Mouse (Mus musculus) T-helper 1 cell (primary cell): ENCODE results near the gene Shb.

ENCODE experiments used
- in situ Hi-C: fragments of 300-600 bp; cut with MboI, MseI; formaldehyde crosslinking; loops from one replicate; pipeline ENCODE4 v1.15.1; 2025; ENCODE audit warnings: high pct_unique_total_duplicates

The Shb gene

DNA sequence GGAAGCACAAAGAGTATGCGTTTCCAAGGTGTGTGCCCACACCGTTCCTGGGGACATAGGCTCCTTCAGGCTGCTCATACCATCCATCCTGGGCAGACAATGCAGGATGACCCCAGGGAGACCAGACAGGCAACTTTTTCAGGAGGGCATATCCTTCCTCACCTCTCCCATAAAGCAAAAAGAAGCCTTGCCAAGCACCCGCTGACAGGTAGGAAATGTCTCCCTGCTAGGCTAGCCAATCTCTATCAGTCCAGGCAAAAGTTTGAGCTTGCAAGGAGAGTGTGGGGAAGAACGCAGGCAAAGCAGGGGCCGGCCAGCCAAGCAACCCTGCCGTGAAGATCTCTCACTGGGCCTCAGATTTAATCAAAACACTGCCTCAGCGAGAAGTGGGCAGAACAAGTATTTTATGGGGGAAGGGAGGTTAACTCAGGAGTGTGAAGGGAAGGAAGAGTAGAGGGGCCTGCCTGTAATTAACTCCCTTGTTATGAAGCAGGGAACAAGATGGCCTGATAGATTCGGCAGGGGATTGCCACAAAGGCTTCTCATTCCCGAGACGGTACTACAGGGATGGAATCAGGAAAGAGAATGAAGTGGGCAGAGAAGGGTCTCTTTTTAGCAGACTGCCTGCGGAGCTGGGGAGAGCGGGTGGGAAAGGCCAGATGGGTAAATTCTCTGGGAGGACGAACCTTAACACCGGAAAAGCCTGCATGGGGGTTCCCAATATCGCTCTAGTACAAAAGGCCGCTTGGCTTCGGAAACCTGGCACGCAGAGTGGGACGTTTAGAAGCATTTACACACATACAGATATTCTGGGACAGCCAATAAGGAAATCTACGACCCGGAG lies 3.7 kb downstream of the Shb start:
- in situ Hi-C loops, result no loop called here

DNA sequence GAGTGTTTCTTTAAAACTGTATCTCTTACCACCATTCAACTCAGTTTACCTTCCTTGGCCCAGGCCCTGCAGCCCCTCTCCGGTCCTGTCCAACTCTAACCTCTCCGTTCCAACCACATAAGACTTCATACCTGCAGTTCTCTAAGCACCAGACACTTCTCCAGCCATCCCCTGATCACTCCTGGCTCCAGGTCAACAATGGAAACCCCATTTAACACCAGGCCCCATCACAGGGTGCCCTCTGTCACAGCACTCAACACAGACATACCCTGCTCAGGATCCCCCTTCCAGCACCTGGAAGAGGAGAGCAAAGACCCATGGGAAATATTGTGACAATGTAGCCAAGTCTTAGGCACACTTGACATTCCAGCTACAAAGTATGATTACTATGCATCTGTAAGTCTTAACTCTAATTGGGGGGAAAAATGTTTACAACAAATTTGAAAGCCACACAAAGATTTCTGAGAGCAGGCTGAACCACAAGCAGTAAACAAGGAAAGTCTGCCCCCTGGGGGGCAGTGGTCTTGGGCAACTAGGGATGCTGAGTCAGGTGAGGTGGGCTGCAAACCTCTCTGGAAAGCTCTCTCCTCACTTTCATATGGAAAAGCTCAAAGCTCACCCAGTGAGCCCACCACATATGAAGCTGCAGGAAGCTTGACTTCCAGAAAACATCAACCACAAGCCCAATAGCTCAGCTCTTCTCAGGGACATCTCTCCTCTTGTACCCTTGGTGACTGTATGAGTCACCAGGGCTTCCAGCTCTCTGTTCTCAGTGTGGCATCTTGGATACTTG lies 4.5 kb downstream of the Shb start:
- in situ Hi-C loops, result no loop called here

DNA sequence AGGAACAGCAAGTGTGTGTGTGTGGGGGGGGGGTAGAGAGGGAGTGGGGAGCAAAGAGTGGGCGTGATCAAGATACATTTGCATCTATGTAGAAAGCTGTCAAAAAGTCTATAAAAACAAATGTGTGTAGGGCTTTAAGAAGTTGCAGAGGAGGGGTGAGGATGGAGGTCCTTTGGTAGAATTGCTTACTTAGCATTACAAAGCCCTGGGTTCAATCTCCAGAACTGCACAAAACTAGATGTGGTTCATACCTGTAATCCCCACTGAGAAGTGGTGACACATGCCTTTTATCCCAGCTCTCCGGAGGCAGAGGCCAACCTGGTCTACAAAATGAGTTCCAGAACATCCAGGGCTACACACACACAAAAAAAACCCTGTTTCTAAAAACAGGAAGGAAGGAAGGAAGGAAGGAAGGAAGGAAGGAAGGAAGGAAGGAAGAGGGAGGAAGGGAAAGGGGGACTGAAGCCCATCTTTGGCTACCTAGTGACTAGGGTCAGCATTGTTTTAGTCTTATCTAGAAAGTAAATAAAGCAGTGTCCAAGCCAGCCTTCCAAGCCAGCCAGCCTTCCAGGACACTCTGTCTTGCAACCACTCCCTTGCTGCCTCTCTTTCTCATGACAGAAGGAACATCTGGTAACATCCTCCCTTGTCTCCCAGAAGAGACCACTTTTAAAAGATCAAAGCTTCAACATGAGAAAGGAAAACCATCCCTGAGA lies 5.3 kb downstream of the Shb start:
- in situ Hi-C loops, result no loop called here

DNA sequence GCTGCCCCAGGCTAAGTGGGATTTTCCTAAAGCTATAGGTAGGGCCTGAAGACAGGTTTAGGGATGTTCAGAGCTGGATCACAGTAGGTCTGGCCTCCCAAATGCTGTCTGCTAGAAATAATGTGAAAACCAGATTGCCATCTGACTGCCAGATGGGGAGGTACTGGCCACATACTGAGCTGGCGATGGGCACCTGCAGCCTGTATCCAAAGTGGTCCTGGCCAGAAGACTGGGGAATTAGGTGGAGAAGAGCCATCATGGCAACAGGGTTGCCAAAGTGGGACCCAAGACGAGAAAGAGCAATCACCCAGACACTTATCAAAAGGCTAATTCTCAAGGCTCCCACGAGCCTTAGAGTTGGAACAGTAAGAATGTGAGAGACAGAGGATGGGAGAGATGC lies 6.1 kb downstream of the Shb start:
- in situ Hi-C loops, result no loop called here

DNA sequence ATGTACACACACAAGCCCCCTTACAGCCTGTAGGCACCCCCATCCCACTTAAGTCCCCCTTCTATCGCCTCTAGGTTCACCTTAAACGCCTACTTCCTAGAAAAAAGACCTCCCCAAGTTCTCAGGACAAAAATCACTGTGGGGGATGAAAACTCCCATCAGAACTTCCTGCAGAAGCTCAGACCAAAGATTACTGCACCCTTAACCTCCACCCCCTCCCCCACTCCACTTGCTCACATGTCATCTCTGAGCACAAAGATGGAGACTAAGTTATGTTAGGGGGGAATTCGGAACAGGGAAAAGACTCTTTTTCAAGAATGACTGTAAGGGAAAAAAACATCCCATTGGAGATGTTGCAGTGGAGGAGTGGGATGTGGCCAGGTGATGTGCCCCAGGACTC lies 6.7 kb downstream of the Shb start:
- in situ Hi-C loops, result no loop called here

DNA sequence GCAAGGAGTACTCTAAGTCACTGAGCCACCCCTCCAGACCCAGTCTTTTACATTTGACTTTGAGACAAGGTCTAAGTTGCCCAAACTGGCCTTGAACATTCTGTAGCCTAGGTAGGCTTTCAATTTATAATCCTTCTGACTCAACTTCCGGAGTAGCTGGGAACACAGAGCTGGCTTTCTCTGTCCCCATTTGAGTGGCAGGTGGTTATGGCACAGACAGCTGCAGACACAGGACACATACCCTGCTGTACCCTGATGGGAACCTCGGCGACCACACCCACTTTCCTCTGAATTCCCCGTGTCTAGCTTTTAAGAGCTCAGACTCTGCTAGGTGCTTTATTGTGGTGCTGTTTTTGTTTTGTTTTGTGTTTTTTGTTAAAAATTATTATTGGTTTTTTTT lies 7.7 kb downstream of the Shb start:
- in situ Hi-C loops, result no loop called here

DNA sequence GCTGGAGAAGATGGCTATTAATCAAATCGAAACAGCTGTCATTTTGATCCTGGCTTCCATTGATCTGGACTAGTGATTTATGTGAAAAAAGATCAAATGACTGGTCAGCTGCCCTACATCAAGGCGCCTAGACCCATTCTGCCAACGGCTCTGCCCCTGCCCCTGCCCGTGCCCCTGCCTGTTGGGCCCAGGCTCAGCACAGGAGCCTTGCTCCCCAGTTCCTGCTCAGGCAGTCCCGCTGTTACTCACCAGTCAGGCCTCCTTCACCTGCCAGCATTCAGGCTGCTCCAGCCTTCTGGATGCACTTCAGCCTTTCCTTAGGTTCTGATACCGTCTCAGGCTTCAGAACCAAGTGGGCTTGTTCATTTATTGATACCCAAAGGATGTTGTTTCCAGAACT lies 8.9 kb downstream of the Shb start:
- in situ Hi-C loops, result no loop called here

DNA sequence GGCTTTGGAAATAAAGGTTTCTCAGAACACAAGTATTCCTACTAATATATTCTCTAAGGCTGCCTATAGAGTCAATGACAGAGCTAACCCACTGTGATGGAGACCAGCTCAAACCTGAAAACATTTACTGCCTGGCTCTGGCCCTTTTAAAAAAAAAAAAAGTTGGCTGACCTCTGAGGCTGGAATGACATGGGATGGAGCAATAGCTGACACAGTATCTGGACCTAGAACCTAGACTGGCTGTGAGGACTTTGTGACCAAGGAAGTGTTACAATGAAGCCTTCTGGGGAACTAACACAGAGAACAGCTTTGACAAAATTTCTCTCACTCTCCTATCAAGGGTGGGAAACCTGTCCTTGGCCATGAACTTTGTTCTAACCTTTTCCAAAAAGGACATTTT lies 9.3 kb downstream of the Shb start:
- in situ Hi-C loops, result no loop called here

DNA sequence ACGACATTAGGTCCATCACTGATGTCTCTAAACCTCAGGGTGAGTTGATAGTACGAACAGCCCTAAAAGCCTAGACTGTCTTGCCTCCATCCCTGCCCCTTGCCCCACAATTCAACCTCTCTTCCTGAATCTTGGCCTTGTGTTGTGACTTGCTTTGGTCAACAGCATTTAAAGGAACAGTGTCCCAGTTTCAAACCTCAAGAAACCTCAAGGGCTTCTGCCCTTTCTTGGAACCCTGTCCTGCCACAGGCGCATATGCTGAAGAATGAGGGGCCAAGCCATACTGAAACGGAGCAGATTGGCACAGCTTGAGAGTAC lies 9.7 kb downstream of the Shb start:
- in situ Hi-C loops, result no loop called here

DNA sequence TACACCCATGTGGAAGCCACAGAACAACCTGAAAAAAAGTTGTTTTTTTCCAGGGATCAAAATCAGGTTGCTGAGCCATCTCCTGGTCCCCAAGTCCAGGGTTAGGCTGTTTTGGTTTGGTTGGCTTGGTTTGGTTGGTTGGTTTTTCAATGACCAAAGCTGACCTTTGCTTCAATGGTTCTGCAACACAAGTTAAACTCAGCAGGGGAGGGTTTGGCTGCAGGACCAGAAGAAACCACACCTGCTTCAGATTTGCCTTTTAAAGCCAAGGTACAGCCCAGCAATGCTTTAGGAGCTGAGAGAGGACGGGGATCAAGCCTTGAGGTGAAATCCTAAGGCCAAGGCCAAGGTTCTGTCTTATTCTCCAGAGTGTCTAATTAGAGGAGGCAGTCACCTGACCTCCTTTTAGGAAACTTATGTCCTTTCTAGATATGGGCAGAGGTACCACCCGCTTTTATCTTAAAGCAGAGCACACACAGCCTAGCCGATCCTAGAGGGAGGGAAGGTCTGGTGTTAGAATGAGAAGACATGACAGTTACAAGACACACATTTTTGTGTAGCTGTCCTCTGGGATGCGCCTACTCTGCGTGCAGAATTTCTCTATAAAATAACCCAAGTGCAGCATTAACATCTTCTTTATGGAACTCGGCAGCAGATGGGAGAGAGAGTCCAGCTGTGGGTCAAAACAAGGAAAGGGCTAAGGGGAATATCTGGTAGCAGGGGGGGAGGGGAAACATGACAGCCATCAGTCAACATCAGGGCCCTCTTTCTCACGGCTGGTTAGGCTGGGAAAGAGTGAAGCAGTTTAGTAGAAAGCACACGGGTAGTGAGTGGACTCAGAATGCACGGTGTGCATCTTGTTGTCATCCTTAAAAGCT lies 10.3 kb downstream of the Shb start:
- in situ Hi-C loops, result no loop called here

DNA sequence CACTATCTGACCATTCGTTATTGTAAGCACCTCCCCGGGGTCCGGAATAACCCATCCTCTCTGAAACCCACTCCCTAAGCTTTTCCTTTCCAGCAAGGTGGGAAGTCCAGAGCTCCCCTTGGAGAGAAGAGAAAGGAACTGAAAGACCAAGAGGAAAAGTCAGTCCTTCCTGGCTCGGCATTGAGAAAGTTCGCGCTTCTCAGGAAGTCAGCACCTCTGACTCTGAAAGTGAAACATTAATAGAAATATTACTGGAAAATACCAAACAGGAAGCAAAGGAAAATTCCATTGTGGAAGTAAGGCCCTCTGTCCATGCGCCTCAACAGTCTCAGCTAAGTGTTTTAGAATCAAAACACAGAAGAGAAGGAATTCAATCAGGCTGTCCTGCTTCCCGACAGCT lies 11.9 kb downstream of the Shb start:
- in situ Hi-C loops, result no loop called here

DNA sequence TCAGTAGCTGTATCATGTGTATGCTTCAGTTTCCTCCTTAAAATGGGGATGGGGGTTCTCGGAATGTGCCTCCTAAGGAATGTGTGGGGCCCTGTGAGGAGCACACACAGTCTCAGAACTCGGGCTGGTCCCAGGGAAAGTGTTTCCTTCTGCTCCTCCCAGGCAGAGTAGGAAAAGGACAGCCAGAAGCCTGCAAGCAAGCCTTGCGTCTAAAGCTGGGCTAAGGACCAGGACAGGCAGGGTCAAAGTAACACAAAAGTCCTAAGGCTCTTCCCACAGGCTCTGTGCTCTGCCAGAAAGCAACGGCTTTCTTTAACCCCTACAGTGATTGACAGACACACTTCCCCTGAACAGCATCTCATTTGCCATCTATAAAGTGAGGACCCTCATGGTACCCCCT lies 14.9 kb downstream of the Shb start:
- in situ Hi-C loops, result no loop called here

DNA sequence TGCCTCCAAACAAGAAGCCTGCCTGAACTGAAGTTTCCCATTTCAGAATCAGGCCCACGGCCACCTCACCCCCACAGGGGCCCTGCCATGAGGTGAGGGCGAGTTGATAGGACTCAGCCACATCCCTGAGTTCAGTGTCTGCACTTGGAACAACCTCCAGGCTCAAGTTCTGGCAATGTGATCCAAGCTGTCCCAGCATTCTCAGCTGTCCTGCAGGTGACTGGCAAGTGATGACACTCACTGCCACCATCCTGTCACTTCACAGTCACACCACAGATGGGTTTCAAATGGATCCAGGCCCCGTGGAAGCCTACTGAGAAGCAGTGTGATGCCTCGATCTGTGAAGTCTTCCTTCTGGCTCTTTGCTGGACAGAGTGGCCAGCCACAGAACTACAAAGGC lies 16.4 kb downstream of the Shb start:
- in situ Hi-C loops, result no loop called here

DNA sequence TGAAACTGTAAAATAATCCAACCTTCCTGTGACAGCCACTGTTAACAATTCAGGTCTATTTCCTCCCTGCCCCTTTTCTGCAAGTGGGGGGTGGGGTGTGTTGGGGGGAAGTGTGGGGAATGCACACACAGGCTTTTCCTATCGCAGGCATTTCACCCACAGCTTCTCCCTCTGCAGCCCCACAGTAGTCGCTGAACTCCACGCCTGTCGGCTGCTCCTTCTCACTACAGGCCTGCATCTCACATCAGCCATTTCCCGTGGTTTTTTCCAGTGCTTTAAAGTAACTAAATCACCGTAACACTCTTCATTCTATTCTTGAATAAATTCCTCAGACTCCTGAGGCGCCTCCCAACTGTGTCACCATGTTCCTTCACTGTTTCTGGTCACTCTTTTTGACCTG lies 17.9 kb downstream of the Shb start:
- in situ Hi-C loops, result no loop called here

DNA sequence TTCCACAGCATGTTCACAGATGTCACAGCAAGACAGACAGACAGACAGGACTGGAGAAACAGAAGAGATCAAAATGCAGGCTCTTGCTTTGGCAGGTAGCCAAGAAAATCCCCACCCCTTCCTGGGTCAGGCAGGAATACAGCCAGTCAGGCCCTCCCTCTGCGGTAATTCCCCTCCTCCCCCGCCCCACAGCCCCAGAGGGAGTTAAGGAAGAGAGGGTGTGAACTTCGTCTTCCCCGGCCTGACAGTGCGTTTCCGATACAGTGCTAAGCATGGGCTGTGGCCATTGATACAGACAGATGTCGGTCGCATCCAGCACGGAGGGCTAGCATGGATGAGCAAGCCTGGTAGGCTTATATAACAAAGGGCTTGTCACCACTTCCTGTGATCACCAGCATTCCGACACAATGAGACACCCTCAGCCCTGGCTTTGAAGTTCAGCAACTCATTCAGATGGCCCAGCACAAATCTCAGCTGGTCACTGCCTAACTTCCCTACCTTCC lies 18.4 kb downstream of the Shb start:
- in situ Hi-C loops, result no loop called here

DNA sequence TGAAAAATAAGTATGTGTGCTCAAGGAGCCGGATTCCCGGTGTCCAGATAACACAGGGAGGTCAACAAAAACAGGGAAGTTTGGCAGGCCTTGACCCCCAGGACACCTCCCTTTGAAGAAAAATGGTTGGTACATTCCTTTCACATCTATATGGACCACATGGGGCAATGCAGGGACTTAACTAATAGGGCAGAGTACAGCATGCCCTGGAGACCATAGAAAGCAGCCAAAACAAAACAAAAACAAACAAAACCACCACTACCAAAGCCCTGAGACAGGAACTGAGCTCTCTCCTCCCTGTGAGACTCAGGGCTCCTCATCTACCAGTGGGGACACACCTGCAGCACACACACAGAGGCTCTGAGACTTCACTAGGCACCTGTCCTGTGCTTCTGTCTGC lies 18.9 kb downstream of the Shb start:
- in situ Hi-C loops, result no loop called here

DNA sequence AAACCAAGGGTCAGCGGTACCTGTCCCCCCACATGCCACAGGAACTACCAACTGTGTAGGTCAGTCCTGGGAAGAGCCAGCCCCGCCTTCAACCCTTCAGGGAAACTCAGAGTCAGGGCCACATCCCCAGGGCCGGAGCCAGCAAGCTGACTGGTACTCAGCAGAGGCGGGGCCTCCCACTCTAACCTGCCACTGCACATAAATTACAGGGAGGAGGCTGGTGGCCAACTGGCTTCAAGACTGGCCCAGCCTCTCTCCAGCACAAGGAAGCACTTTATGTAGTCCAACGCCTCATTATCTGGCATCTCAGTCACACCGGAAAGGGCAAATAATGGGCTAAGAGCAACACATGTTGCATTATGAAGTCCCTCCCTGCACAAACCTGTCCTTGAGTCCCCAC lies 22.1 kb downstream of the Shb start:
- in situ Hi-C loops, result no loop called here

DNA sequence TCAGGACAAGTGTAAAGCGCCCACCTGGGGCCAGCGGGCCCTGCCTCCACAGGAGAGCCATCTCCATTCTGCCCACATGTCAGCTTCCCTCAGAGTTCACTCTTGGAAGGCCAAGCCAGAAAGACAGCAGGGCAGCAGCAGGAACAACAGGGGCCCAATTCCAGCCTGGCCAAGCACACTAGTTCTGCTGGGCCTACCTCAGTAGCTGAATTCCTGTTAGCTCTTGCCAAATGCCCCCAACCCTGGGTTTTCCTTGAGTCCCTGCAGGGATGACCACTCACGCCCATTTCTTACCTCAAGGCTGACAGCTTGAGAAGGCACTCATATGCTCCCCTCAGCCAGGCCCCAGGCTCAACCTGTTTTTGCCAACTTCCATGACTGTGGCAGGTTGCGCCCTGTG lies 22.9 kb downstream of the Shb start:
- in situ Hi-C loops, result no loop called here

DNA sequence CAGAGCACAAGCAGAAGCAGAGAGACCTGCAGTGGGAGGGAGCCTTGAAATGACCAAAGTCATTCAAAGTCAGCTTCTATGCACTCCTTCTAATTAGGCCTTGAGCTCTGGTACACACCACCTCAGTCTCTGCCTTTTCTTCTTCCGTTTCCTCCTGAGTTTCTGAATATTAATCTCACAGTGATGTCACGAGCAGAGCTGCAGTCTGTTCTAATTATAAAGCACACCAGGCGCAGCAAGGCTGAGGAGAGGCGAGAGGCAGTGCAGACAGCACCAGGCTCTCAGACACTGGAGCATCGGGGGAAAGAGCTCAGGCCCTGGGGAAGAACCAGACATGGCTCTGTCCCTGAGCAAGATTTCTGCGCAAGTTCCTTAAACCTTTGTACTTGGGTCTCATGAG lies 23.8 kb downstream of the Shb start:
- in situ Hi-C loops, result no loop called here

DNA sequence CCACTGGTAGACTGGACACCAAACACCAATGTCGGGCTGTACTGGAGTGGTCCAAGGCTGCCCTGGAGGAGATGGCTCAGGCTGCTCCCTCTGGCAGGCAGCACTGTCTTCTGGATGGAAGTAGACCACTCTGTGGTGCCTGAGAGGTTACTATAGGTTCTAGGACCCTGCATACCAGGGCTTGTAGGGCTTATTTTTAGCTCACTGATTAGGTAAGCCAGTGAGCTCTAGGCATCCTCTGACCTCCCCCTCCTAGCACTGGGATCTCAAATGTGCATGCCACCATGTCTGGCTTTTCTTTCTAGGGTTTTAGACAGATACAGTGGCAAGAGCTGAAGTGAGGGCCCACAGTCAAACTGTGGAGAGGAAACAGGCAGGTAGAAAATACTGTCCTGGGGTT lies 24.8 kb downstream of the Shb start:
- in situ Hi-C loops, result no loop called here

DNA sequence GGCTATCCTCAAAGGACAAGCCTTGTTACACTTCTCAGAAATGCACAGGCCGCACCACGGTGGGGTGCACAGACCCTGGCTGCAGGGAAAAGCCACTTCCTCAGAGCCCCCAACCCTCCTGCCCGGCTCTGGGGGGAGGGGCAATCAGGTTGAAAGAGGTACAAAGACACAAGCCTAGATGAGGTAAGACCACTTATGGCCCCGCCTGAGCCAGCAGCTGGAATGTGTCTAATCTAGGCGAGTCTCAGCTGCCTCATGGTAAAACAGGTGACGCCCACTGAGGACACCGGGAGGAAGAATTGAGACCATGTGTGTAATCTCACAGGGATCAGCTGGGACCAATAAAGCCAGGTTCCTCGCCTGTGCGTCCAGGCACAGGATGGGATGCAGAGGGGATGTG lies 25.2 kb downstream of the Shb start:
- in situ Hi-C loops, result no loop called here

DNA sequence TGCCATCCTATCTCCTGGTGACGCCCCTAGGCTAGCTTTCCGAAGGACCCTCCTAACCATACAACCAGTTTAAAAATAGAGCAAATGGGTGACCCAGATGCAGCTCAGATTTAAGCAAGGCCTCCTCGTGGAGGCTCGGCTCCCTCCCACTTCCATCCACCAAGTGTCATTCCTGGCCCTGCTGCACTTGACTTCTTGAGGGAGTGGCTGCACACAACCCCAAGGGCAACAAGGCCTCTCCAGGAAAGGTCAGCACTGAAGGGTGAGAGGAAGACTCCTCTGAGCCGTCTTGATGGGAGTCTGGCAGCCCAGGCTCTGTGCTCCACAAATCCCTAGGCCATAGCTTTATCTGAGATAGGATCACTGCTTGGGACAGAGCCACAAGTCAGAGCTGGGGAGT lies 25.7 kb downstream of the Shb start:
- in situ Hi-C loops, result no loop called here
